Mouse (Mus musculus) liver, embryonic 14.5 days (tissue): ENCODE measurements around the gene Mpeg1.

Experiments
- CTCF ChIP-seq: IDR thresholded peaks from 2 replicates; pipeline ENCODE4 v1.5.1; 2016; ENCODE audit warnings: antibody characterized with exemption, low read depth, control low read depth
- EP300 ChIP-seq: IDR thresholded peaks from 2 replicates; pipeline ENCODE4 v1.6.1; 2016; ENCODE audit warnings: antibody characterized with exemption, low read depth

- no peak for TF ChIP-seq CTCF
- no peak for TF ChIP-seq EP300
Observed at GRCm38 (mm10) chr19:12489675-12490570, 29.3 kb downstream of the Mpeg1 start.
